Mouse (Mus musculus) heart, embryonic 13.5 days (tissue): Measurements from ENCODE around the gene Cstad. TPM values are rescaled to one million over a fixed set of nuclear protein-coding genes. Genes with fewer than 3 reads are reported as not detected.
A peak's percentile ranks its signal among the peaks of the same experiment; 100 is the strongest.

Source experiments
- ATAC-seq: fragments of 200-750 bp; cut with Nextera tagmentation; 2 replicates; pipeline ENCODE4 v1.8.0; 2017; ENCODE audit warnings: moderate TSS enrichment; ENCODE audit not compliant: insufficient number of reproducible peaks, low FRiP score, low TSS enrichment; ENCODE audit errors: extremely low read depth
- H3K27ac ChIP-seq: fragments of 300-500 bp; sonication (generic); replicated peaks from 2 replicates; pipeline ENCODE4 v1.5.1; 2015; ENCODE audit warnings: moderate library complexity, mild to moderate bottlenecking, inconsistent platforms
- H3K27me3 ChIP-seq: fragments of 300-500 bp; sonication (generic); replicated peaks from 2 replicates; pipeline ENCODE4 v1.6.1; 2015; ENCODE audit warnings: mild to moderate bottlenecking, inconsistent platforms
- H3K36me3 ChIP-seq: fragments of 300-500 bp; sonication (generic); 2 replicates; pipeline ENCODE4 v1.6.1; 2015; ENCODE audit warnings: mild to moderate bottlenecking, inconsistent platforms
- H3K4me1 ChIP-seq: fragments of 300-500 bp; sonication (generic); 2 replicates; pipeline ENCODE4 v1.6.1; 2015; ENCODE audit warnings: inconsistent platforms
- H3K4me2 ChIP-seq: fragments of 300-500 bp; sonication (generic); 2 replicates; pipeline ENCODE4 v1.6.1; 2015; ENCODE audit warnings: inconsistent platforms, mild to moderate bottlenecking, moderate library complexity
- H3K4me3 ChIP-seq: fragments of 300-500 bp; sonication (generic); 2 replicates; pipeline ENCODE4 v1.5.1; 2015; ENCODE audit warnings: moderate library complexity, mild to moderate bottlenecking, inconsistent platforms
- H3K9ac ChIP-seq: fragments of 300-500 bp; sonication (generic); 2 replicates; pipeline ENCODE4 v1.6.1; 2015; ENCODE audit warnings: inconsistent platforms, mild to moderate bottlenecking, moderate library complexity
- H3K9me3 ChIP-seq: fragments of 300-500 bp; sonication (generic); 2 replicates; pipeline ENCODE4 v1.6.1; 2016; ENCODE audit warnings: inconsistent platforms
- WGBS: fragments of 180-500 bp; shearing (Covaris S2); methylation state at CpG from one replicate; pipeline ENCODE4 v1.1.7; 2015; ENCODE audit warnings: mixed read lengths; 5-methylcytosine and 5-hydroxymethylcytosine counted together
- polyA plus RNA-seq: library from polyadenylated mRNA; unstranded; fragments of >200 nt; fragmentation: Nextera tagmentation; extraction: Ambion mirVana; gene quantifications from 2 replicates; pipeline ENCODE4 v1.2.1, GENCODE M21; 2015

Gene Cstad
- polyA plus RNA-seq, 1 experiment from 2014 or later: 2.4 TPM

GRCm38 (mm10) chr2:30614151-30614923 lies 19.5 kb downstream of the Cstad start:
- WGBS: 45% methylated on average over 9 of the region's 9 CpGs
- H3K27me3 ChIP-seq: no peaks in the 10 kb centered on the region
- H3K9ac ChIP-seq: peak overlapping the region; percentile 75
- H3K27ac ChIP-seq: peak overlapping the region; percentile 73
- ATAC-seq: no peak
- peak overlapping the region; percentile 37 for H3K4me3 ChIP-seq
- H3K36me3 ChIP-seq: no peaks in the 10 kb centered on the region
- H3K4me1 ChIP-seq: peaks cover 25% of the 10 kb centered on the region
- no peaks in the 10 kb centered on the region for H3K9me3 ChIP-seq
- H3K4me2 ChIP-seq: peak overlapping the region; percentile 64

GRCm38 (mm10) chr2:30615869-30616268 lies 21.0 kb downstream of the Cstad start:
- no peak for ATAC-seq
- peaks cover 25% of the 10 kb centered on the region for H3K4me1 ChIP-seq
- no peak overlapping the region for H3K4me2 ChIP-seq
- H3K27ac ChIP-seq: no peak overlapping the region
- H3K4me3 ChIP-seq: no peak overlapping the region
- H3K27me3 ChIP-seq: no peaks in the 10 kb centered on the region
- no peak overlapping the region for H3K9ac ChIP-seq
- no peaks in the 10 kb centered on the region for H3K36me3 ChIP-seq
- no peaks in the 10 kb centered on the region for H3K9me3 ChIP-seq
- 67% methylated on average over 2 of the region's 2 CpGs for WGBS

- Histone ChIP-seq H3K9me3 (no peaks in the 10 kb centered on the region), H3K36me3 (no peaks in the 10 kb centered on the region), H3K9ac (no peak overlapping the region), H3K4me3 (no peak overlapping the region), H3K4me2 (no peak overlapping the region), H3K27me3 (no peaks in the 10 kb centered on the region), H3K27ac (no peak overlapping the region), H3K4me1 (peaks cover 25% of the 10 kb centered on the region)
- WGBS: 72% methylated on average over 6 of the region's 6 CpGs
- no peak for ATAC-seq
These were observed 21.6 kb downstream of the Cstad start for GRCm38 (mm10) chr2:30616464-30616863.

- 60% methylated on average over 6 of the region's 6 CpGs for WGBS
- H3K27ac ChIP-seq: peak overlapping the region; percentile 49
- peaks cover 21% of the 10 kb centered on the region for H3K4me1 ChIP-seq
- no peaks in the 10 kb centered on the region for H3K27me3 ChIP-seq
- no peaks in the 10 kb centered on the region for H3K9me3 ChIP-seq
- H3K4me3 ChIP-seq: no peak overlapping the region
- H3K4me2 ChIP-seq: no peak overlapping the region
- no peaks in the 10 kb centered on the region for H3K36me3 ChIP-seq
- no peak; the same call in 1 of the 2 replicates for ATAC-seq
- H3K9ac ChIP-seq: no peak overlapping the region
These were observed 23.8 kb downstream of the Cstad start for GRCm38 (mm10) chr2:30618487-30619248.

GRCm38 (mm10) chr2:30623873-30624272 lies 29.0 kb downstream of the Cstad start:
- ATAC-seq: no peak
- Histone ChIP-seq H3K4me1 (peaks cover 9% of the 10 kb centered on the region; the same call in 1 of the 2 replicates), H3K4me2 (no peak overlapping the region), H3K9me3 (no peaks in the 10 kb centered on the region), H3K9ac (no peak overlapping the region), H3K36me3 (no peaks in the 10 kb centered on the region), H3K4me3 (no peak overlapping the region), H3K27me3 (no peaks in the 10 kb centered on the region), H3K27ac (no peak overlapping the region)
- WGBS: 58% methylated on average over 10 of the region's 10 CpGs

- no peaks in the 10 kb centered on the region for H3K9me3 ChIP-seq
- H3K36me3 ChIP-seq: no peaks in the 10 kb centered on the region
- no peak for ATAC-seq
- no peak overlapping the region for H3K9ac ChIP-seq
- no peak overlapping the region for H3K4me2 ChIP-seq
- no peak overlapping the region for H3K27ac ChIP-seq
- H3K4me1 ChIP-seq: peaks cover 6% of the 10 kb centered on the region; the same call in 1 of the 2 replicates
- H3K4me3 ChIP-seq: no peak overlapping the region
- no peaks in the 10 kb centered on the region for H3K27me3 ChIP-seq
- WGBS: 71% methylated on average over 6 of the region's 6 CpGs
These were observed 30.5 kb downstream of the Cstad start for GRCm38 (mm10) chr2:30625296-30625826.

- no peak overlapping the region for H3K27ac ChIP-seq
- no peaks in the 10 kb centered on the region for H3K9me3 ChIP-seq
- H3K4me2 ChIP-seq: no peak overlapping the region
- H3K36me3 ChIP-seq: no peaks in the 10 kb centered on the region
- peak overlapping the region; percentile 41; the same call in 1 of the 2 replicates for H3K9ac ChIP-seq
- H3K4me1 ChIP-seq: peaks cover 6% of the 10 kb centered on the region; the same call in 1 of the 2 replicates
- no peaks in the 10 kb centered on the region for H3K27me3 ChIP-seq
- no peak overlapping the region for H3K4me3 ChIP-seq
- ATAC-seq: no peak
- WGBS: 62% methylated on average over 17 of the region's 17 CpGs
These were observed 31.3 kb downstream of the Cstad start for GRCm38 (mm10) chr2:30626058-30626675.

GRCm38 (mm10) chr2:30627338-30627737 lies 32.5 kb downstream of the Cstad start:
- Histone ChIP-seq H3K4me2 (no peak overlapping the region), H3K4me1 (peaks cover 6% of the 10 kb centered on the region; the same call in 1 of the 2 replicates), H3K9ac (no peak overlapping the region), H3K27ac (no peak overlapping the region), H3K4me3 (no peak overlapping the region), H3K36me3 (no peaks in the 10 kb centered on the region), H3K9me3 (no peaks in the 10 kb centered on the region), H3K27me3 (no peaks in the 10 kb centered on the region)
- ATAC-seq: no peak
- 83% methylated on average over 3 of the region's 3 CpGs for WGBS

- Histone ChIP-seq H3K4me2 (no peak overlapping the region), H3K9me3 (no peaks in the 10 kb centered on the region), H3K27me3 (no peaks in the 10 kb centered on the region), H3K4me3 (no peak overlapping the region), H3K27ac (no peak overlapping the region), H3K9ac (no peak overlapping the region), H3K4me1 (peaks cover 6% of the 10 kb centered on the region; the same call in 1 of the 2 replicates), H3K36me3 (no peaks in the 10 kb centered on the region)
- no peak for ATAC-seq
- WGBS: 82% methylated on average over 17 of the region's 17 CpGs
These were observed 33.5 kb downstream of the Cstad start for GRCm38 (mm10) chr2:30628374-30628773.

- Histone ChIP-seq H3K4me2 (no peak overlapping the region), H3K9me3 (no peaks in the 10 kb centered on the region), H3K36me3 (no peaks in the 10 kb centered on the region), H3K27ac (no peak overlapping the region), H3K9ac (peak overlapping the region; percentile 24; the same call in 1 of the 2 replicates), H3K27me3 (no peaks in the 10 kb centered on the region), H3K4me1 (peaks cover 6% of the 10 kb centered on the region; the same call in 1 of the 2 replicates), H3K4me3 (no peak overlapping the region)
- no peak for ATAC-seq
- WGBS: 71% methylated on average over 14 of the region's 14 CpGs
These were observed 34.4 kb downstream of the Cstad start for GRCm38 (mm10) chr2:30629038-30629761.
